Mouse (Mus musculus) c-Kit-positive CD71-positive TER-119-negative erythroid progenitor cells, embryonic 14.5 days (primary cell): ENCODE data around the gene Izumo1.

Experiments used
- DNase-seq: peaks from one replicate; pipeline ENCODE4 v3.0.0-alpha.2; 2013; ENCODE audit warnings: low read depth

The Izumo1 gene

DNA sequence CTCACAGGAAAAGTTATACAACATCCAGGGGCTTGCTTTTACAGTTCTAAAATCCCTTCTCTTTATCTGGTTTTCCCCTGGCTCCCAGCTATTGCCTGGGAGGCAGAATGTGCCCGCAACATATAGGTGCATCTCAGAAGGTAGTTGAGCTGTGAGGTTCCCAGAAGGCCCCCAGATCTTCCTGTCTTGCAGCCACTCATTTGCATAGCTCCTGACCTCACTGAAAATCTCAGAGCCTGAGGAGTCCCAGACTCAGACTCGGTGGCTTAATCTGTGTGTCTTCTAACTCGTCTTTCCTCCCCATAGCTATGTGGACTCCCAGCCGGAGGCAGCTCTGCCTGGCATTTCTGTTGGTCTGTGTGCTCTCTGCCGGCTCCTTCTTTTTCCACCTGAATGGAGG, 3.3 kb upstream of the Izumo1 start:
- DNase-seq = no peak

DNA sequence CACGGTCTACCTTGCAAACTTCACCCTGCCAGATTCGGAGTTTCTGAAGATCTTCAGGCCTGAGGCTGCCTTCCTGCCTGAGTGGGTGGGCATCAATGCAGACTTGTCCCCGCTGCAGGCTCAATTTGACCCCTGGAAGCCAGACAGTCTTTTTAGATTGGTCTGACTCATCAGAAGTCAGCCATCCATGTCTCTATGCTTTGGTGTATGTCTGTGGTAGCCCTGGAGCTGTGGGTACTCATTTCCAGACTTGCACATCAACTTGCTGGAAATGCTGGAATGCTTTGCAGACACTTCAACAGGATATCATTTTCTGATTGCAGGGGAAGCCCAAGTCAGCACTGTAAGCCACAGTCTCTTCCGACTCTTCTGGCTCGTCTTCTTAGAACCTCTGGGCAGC, 2.0 kb upstream of the Izumo1 start:
- no peak for DNase-seq

DNA sequence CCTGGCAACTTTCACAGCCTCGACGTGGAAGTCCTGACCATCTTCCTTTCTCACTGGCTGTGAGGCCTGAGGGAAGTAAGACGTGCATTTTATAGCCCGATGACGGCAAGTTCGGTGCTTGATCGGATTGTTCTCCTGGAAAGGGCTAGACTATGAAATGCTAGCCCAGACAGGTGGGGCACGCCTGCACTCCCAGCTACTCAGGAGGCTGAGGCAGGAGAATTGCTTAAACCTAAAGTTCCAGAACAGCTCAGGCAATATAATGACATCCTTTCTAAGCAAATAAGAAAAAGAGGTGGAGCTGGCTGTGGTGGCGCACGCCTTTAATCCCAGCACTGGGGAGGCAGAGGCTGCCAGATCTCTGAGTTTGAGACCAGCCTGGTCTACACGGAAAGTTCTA, 1.9 kb downstream of the Izumo1 start:
- no peak for DNase-seq

DNA sequence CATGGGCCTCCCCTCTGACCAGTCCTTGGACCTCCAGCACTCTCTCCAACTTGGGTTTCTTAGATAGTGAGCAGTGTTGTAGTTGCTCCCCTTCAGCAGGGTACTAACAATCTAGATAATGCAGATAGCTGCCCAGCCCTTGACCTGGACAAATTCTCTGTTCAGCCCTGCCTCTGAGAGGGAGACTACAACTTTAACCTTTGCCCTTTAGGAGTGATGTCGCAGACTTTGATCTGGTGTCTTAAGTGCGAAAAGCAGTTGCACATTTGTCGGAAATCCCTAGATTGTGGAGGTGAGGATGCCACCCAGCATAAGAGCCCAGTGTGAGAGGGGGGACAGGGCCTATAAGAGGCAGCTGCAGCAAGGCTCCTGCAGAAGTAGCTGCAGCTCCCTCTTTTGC, 3.1 kb downstream of the Izumo1 start:
- no peak for DNase-seq

DNA sequence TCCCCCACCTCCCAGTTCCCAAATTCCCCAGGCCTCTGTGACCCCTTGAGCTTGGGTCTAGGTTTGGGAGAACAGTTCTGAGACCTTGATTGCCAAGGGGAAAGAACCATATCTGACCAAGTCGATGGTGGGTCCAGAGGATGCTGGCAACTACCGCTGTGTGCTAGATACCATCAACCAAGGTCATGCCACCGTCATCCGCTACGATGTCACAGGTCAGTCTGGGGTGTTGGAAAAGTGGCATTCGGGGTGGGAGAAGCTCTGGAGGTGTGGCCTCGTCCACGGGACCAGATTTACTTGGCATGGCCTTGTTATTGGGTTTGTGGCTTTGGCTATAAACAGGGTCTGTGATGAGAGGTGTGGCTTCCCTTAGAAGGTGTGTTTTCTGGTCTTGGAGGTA, 3.9 kb downstream of the Izumo1 start:
- DNase-seq = no peak

DNA sequence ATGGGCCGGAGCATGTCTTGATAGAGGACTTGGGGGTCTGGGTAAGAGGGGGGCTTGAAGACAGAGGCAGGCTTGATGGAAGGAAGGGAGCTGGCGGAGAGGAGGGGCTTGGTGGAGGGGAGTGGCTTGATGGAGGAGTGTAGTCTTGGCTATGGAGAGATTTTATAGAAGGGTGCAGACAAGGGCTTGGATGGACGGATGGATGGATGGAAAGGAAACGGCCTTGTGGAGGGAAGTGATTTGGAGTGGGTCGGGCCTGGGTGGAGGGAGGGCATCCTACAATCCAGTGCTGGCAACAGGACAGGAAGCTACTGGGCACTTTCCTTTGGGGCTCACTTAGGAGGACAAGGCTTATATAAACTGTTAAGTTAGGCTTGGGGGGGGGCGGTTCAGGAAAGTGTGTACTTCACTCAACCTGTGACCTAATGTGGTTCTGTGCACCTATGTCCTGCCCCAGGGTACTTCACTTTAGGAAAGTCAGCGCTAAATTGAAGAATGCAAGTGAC, 5.0 kb downstream of the Izumo1 start:
- DNase-seq = no peak

DNA sequence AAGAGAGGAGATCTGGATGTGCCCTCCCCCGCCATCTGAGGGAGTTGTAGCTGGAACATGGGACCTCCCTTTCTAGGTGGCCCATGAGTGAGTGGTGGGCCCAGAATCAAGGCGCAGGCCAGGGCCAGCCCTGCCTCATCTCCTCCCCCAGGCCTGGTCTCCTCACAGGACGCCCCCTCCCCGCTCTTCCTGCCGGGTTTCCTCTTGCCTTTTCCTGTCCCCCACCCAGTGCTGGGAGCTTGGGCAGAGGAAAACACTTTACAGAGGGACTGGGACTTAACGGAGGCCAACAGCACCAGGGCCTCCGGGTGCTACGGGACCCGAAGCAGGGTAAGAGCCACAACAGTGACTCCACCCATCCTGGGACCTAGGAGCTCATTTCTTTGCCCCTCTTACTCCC, 5.7 kb downstream of the Izumo1 start, which contains the start of gene Rasip1:
Gene Rasip1 (plus strand): TSS at position 228 of the 400 bp plus-strand sequence.
- DNase-seq = no peak

DNA sequence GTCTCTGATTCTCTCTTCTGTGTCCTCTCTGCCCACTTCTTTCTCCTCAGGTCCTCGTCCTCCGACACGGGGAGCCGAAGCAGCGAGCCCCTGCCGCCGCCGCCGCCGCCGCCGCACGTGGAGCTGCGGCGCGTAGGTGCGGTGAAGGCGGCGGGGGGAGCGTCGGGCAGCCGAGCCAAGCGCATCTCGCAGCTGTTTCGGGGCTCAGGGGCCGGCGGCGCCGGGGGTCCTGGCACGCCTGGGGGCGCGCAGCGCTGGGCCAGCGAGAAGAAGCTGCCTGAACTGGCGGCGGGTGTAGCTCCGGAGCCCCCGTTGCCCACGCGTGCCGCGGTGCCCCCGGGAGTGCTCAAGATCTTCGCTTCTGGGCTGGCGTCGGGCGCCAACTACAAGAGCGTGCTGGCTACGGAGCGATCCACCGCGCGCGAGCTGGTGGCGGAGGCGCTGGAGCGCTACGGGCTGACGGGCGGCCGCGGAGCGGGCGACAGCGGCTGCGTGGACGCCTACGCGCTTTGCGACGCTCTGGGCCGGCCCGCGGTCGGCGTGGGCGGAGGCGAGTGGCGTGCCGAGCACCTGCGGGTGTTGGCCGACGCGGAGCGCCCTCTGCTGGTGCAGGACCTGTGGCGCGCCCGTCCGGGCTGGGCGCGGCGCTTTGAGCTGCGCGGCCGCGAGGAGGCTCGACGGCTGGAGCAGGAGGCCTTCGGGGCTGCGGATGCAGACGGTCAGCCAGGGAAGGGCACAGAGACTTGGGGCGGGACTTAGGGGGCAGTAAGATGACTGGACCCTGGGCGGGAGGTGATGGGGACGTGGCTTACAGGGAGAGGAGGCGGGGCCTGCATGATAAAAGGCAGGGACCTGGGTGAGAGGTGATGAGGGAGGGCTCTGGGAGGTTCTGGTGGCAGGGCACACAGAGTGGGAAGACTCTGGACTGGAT, 7.0 kb downstream of the Izumo1 start:
- DNase-seq = peak; percentile 69

DNA sequence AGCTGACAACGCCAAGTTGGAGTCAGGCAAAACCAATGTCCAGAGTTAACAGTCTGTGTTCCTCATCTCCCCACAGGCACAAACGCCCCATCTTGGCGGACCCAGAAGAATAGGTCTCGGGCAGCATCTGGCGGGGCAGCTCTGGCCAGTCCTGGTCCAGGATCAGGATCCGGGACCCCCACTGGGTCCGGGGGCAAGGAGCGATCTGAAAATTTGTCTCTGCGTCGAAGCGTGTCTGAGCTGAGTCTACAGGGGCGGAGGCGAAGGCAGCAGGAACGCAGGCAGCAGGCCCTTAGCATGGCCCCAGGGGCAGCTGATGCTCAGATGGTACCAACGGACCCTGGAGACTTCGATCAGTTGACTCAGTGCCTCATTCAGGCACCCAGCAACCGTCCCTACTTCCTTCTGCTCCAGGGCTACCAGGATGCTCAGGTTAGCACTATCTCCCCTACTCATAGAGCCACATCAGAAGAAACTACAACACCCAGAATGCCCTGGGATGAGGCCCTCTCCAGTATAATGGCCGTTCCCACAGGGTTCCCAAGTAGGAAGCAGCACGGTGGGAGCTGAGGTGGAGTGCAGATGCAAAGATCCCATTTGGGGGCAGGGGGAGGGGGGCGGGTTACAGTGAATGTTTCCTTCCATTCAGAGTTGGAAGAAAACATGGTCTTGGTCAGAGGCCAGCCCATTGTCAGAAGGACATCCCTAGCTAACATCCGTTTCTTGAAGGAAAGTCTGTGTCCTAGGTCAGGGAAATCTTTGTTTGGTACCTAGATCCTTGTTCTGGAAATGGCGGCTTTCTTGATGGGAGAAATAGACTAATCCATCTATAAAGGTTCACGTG, 8.7 kb downstream of the Izumo1 start:
- DNase-seq = no peak

DNA sequence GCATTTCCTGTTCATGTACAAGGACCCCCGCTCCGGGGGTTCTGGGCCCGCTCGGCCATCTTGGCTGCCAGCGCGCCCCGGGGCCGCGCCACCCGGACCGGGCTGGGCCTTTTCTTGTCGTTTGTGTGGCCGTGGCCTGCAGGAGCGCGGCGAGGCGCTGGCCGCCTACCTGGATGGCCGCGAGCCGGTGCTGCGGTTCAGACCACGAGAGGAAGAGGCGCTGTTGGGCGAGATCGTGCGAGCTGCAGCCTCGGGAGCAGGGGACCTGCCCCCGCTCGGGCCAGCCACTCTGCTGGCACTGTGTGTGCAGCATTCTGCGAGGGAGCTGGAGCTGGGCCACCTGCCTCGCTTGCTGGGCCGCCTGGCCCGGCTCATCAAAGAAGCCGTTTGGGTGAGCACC, 10.9 kb downstream of the Izumo1 start:
- DNase-seq = no peak

DNA sequence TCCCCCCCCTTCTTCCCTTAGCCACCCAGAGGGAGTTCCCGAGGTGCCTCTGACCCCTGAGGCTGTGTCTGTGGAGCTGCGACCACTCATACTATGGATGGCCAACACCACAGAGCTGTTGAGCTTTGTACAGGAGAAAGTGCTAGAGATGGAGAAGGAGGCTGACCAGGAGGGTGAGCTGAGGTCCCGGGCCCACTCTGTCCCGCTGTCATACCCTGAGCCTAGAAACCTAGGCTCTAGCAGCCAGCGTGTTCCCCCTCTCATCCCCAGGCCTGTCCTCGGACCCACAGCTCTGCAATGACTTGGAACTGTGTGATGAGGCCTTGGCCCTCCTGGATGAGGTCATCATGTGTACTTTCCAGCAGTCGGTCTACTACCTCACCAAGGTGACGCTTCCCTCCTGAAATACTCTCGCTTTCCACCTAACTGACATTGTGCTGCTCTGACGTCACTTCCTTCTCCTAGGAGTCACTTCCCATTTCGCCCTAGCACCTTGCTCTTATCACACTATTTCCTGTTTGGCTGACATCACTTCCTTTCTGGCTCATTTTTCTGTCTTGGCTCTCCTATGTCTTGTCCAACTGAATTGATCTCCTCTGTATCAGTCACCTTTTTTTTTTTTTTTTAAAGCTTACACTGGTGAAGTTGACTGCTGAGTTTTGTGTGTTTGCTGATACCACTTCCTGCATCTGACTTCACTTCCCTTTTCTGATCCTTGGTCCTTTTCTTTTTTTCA, 13.5 kb downstream of the Izumo1 start:
- no peak for DNase-seq

DNA sequence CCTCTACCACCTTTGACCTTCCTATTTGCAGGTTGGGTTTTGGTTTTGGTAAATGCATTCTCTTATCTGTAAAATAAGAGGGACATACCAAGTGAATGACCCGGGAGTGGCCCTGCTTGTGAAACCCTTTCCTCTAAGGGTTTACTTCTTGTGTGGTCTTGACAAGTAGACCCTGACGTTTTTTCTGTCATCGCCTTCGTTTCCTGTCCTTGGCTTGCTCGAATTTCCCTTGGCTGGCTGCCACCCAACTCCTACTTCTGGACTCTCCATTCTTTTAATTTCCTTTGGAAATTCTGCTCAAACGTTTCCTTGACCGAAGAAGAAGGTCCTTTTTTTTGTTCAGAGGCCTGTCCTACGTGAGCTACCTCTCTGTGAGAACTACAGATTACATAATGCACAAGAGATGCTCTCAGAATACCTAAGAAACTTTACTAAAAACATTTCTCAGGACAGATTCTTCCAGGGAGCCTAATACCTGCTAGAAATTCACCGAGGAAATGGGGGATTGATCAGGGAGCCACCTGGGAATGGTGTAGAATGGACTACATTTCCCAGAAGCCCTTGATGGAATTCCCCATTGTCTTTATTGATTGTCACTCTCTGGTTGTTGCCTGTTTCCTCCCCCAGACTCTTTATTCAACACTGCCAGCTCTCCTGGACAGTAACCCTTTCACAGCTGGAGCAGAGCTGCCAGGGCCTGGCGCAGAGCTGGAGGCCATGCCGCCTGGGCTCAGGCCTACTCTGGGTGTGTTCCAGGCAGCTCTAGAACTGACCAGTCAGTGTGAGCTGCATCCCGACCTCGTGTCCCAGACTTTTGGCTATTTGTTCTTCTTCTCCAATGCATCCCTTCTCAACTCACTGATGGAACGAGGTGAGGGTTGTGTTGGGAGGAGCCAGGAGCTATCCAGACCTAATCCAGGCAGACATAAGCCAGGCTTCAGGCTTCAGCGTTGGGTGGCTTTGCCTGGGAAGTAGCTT, 14.4 kb downstream of the Izumo1 start:
- no peak for DNase-seq

DNA sequence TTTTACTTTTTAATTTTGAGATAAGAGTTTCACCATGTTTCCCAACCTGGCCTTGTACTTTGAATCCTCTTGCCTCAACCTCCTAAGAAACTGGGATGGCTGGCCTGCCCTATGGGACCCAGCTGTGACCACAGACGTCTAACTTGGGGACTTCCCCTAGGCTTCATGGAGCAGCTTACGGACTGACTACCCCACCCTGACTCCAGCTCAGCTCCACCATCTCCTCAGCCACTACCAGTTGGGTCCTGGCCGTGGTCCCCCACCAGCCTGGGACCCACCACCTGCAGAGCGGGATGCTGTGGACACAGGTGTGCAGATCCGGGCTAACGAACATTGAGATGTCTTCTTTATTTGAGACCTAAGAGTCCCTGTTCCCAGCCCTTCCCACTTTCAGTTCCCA, 16.1 kb downstream of the Izumo1 start:
- no peak for DNase-seq

DNA sequence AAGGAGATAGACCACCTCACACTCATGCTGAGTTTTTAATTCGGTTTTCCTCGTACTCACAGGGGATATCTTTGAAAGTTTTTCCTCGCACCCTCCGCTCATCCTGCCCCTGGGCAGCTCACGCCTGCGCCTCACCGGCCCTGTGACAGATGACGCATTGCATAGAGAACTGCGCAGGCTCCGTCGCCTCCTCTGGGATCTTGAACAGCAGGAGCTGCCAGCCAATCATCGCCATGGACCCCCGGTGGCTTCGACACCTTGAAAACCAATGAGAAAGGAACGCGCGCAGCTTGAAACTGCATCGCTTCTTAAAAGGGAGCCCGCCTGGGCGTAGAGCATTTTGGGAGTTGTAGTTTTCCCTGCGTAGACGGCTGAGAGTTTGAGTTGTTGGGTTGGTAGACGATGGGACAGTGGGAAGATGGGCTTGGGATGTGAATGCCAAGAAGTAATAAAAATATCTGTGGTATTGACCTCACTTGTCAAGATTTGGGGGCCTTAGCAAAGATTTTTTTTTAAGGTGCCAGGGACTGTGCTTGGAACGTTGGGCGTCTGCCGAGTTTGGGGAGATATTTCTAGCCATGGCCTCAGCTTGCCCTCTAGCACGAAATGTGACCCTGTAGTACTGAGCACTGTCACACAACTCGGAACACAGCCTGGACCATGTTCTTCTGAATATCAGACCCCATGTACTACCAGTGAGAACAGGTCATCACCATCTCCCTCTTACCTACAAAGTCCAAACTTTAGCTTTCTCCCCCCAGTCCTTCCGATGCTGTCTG, 17.2 kb downstream of the Izumo1 start:
- no peak for DNase-seq

DNA sequence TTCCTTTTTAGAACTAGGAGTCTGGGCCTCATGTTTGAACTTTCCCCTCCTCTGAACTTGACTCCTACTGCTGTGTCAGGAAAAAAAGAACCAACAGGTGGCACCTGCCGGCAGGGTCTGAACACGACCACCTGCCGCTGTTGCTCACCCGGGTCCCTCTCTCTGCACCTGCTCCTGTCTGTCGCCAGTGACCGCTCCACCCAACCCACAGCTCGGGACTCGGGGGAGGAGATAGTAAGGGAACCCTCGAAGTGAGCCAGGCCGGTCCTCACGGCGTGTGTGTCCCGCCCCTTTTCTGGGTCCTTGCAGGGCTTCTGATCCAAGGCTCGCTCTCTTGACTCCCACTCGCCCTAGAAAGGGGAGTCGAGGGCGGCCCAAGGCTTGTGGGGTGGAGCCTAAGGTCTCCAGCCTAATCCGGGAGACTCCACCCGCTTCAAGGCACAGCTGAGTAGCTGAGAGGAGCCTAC, 18.0 kb downstream of the Izumo1 start, which contains the start of gene Mamstr:
Gene Mamstr (plus strand): TSS at position 417 of the 467 bp plus-strand sequence.
- no peak for DNase-seq

DNA sequence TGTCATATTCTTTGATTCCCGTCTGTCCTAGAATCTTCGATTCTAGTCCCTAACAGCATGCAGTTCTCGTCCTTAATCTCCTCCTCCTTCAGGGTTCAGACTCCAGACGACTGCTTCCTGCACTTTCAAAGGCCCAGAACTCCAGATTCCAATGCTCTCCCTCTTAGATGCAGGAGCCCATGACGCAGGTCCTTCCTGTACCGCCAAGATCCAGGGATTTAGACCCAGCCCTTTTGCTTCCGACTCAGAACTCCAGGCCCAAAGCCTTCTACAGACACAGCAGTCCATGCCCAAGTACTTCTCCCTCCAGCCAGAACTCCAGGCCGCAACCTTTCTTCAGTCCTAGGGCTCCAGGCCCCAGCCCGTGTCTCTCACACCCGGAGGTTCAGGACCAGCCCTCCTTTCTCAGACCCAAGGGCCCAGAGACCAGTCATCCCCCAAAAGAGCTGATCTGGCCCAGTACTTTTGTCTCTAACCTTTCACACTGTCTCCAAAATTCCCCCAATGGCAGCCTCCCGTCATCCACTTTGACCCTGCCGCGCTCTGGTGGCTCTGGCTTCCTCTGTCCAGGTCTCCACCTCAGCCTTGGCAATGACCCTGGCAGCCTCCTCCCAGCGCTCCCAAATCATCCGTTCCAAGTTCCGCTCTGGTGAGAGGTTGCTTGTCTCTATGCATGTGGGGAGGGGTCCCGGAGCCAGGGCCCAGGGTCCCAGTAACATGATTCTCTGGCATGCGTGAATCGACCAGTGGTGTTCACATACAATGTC, 18.8 kb downstream of the Izumo1 start:
- DNase-seq = no peak

DNA sequence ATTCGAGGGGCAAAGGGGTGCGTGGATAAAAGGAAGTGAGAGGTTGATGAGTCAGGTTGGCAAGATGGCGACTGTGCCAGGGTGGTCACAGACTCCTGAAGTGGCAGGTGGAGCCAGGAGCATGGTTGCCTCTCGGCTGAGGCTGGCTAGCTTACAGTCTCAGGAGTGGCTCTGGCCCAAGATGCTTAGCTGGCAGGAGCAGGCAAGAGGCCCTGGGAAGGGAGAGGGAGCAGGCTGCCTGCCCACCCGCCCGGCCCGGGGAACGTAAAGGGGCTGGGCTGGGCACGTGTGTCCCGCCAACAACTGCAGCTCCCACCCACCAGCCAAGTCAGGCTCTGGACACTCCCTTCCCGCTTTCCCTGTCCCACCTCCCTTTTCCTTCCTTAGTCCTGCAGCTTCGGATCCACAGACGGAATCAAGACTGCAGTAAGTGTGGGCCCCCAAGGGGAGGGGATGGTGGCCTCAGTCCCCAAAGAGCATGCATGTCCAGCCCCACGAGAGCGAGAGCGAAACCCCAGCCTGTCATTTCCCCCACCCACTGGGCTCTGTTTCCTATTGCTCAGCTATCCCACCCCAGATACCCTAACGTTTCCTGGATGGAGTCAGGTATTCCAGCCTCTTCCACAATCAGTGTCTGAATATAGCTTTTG, 19.9 kb downstream of the Izumo1 start:
- no peak for DNase-seq

DNA sequence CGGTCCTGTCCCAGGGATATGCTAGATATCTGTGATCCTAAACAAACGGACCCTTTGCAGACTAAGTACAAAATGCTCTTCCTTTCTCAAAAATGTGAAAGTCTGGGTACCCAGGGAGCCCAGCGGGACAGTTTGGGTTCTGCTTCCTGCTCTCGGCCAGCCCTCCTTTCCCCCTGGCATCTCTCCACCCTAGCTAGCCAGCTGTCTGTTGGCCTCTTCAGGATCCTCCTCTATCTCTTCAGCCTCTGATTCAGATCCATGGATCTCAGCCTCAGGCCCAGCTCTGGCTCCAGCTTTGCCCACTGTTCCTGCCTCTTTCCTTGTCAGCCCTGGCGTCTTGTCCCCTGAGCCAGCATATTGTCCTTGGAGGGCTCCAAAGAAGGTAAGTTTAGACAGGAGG, 20.5 kb downstream of the Izumo1 start:
- no peak for DNase-seq
